Mouse (Mus musculus): ENCODE measurements around the gene Unkl. TPM values are rescaled to one million over a fixed set of nuclear protein-coding genes. Genes with fewer than 3 reads are reported as not detected.

Gene Unkl
- total RNA-seq, 2 experiments from 2014 or later, result 9.8 to 20.5 TPM

GRCm38 (mm10) chr17:25248033-25248750 is 60.0 kb downstream of the Unkl start:
- no peak for ATAC-seq (replicated peaks; ENCODE audit: low FRiP score, low TSS enrichment, poor library complexity, severe bottlenecking)

- no peak for ATAC-seq (replicated peaks; ENCODE audit: low FRiP score, low TSS enrichment, poor library complexity, severe bottlenecking)
Observed at GRCm38 (mm10) chr17:25250181-25250835, 62.1 kb downstream of the Unkl start.

GRCm38 (mm10) chr17:25252643-25253042 is 64.4 kb downstream of the Unkl start:
- no peak for ATAC-seq (replicated peaks; ENCODE audit: low FRiP score, low TSS enrichment, poor library complexity, severe bottlenecking)

GRCm38 (mm10) chr17:25253760-25254159 is 65.6 kb downstream of the Unkl start:
- ATAC-seq (replicated peaks; ENCODE audit: low FRiP score, low TSS enrichment, poor library complexity, severe bottlenecking), result no peak

GRCm38 (mm10) chr17:25255110-25255509 is 66.9 kb downstream of the Unkl start:
- ATAC-seq (replicated peaks; ENCODE audit: low FRiP score, low TSS enrichment, poor library complexity, severe bottlenecking), result no peak

- no peak for ATAC-seq (replicated peaks; ENCODE audit: low FRiP score, low TSS enrichment, poor library complexity, severe bottlenecking)
Observed at GRCm38 (mm10) chr17:25256140-25256754, 68.0 kb downstream of the Unkl start, which contains the start of gene Baiap3. Gene Baiap3, minus strand, starts transcription at chr17:25256364.

GRCm38 (mm10) chr17:25257804-25258261 is 69.6 kb downstream of the Unkl start:
- no peak for ATAC-seq (replicated peaks; ENCODE audit: low FRiP score, low TSS enrichment, poor library complexity, severe bottlenecking)

GRCm38 (mm10) chr17:25264453-25264852 is 76.3 kb downstream of the Unkl start:
- ATAC-seq (replicated peaks; ENCODE audit: low FRiP score, low TSS enrichment, poor library complexity, severe bottlenecking), result no peak

- ATAC-seq (replicated peaks; ENCODE audit: low FRiP score, low TSS enrichment, poor library complexity, severe bottlenecking), result no peak
Observed at GRCm38 (mm10) chr17:25270795-25271335, 82.7 kb downstream of the Unkl start.

- ATAC-seq (replicated peaks; ENCODE audit: low FRiP score, low TSS enrichment, poor library complexity, severe bottlenecking), result 0 out of 2 replicates have a peak, but pooled peaks have one; percentile 27
Observed at GRCm38 (mm10) chr17:25272326-25272725, 84.1 kb downstream of the Unkl start.

GRCm38 (mm10) chr17:25272951-25273705 is 84.9 kb downstream of the Unkl start:
- ATAC-seq (replicated peaks; ENCODE audit: low FRiP score, low TSS enrichment, poor library complexity, severe bottlenecking), result peak; percentile 56

GRCm38 (mm10) chr17:25273706-25274501 is 85.7 kb downstream of the Unkl start:
- ATAC-seq (replicated peaks; ENCODE audit: low FRiP score, low TSS enrichment, poor library complexity, severe bottlenecking), result peak; percentile 66

- ATAC-seq (replicated peaks; ENCODE audit: low FRiP score, low TSS enrichment, poor library complexity, severe bottlenecking), result no peak
Observed at GRCm38 (mm10) chr17:25274571-25275346, 86.6 kb downstream of the Unkl start, which contains the start of gene Ube2i. Gene Ube2i, minus strand, starts transcription at chr17:25274622.

- no peak for ATAC-seq (replicated peaks; ENCODE audit: low FRiP score, low TSS enrichment, poor library complexity, severe bottlenecking)
Observed at GRCm38 (mm10) chr17:25275833-25276232, 87.6 kb downstream of the Unkl start.

- peak; percentile 93 for ATAC-seq (replicated peaks; ENCODE audit: low FRiP score, low TSS enrichment, poor library complexity, severe bottlenecking)
Observed at GRCm38 (mm10) chr17:25282133-25282532, 93.9 kb downstream of the Unkl start.
